Mouse (Mus musculus): ENCODE results near the gene Hsbp1. TPM values are rescaled to one million over a fixed set of nuclear protein-coding genes. Genes with fewer than 3 reads are reported as not detected.
A peak's percentile ranks its signal among the peaks of the same experiment; 100 is the strongest.
"Not testable (repeated sequence)": the region's sequence is repeated elsewhere in the genome, so short reads cannot be mapped to it uniquely, and the experiment has no call there.

Hsbp1 gene
- polyA plus RNA-seq, 1 experiment from 2014 or later: 303 TPM

DNA sequence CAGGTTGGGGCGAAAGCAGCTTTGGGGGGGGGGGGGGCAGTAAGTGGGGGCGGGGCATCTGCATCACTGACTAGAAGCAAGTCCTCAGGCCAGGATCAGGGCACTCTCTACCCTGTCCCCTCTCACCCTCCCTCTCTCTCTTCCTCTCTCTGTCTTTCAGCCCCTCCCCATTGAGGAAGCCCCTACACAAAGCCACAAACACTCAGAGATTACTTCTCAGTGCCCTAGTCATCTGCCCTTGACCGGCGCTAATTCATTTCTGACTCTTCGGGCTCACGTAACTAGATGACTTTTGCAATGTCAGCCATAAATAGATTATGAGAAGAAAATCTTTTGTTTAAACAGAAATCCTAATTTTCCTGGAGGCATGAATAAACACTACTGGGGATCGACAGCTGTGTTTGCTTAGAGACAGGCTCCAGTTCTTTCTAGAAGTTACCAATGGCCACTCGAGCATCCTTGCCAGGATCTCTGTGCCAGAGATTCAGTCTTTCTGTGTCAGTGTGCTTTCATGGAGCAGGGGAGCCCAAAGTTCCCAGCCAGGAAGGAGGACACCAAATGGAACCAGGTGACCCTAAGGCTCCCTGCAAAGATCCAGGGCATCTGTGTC, 16.5 kb downstream of the Hsbp1 start:
- Histone ChIP-seq H3K27ac (ENCODE audit: low read depth) (no peak overlapping the region), H3K9ac (ENCODE audit: low read length) (no peak overlapping the region), H3K4me2 (ENCODE audit: low read length) (no peak overlapping the region), H3K27me3 (replicated peaks; ENCODE audit: control insufficient read depth, insufficient read depth, low read length) (no peaks in the 10 kb centered on the region), H3K36me3 (ENCODE audit: control insufficient read depth, insufficient read depth, low read length) (no peaks in the 10 kb centered on the region), H3K9me3 (ENCODE audit: control insufficient read depth, low read length) (no peaks in the 10 kb centered on the region), H3K4me3 (ENCODE audit: low read depth, low read length) (no peak overlapping the region), H3K4me1 (replicated peaks; ENCODE audit: control insufficient read depth, insufficient read depth, low read length) (peaks cover 6% of the 10 kb centered on the region; the same call in 1 of the 2 replicates)
- no peak for ATAC-seq (replicated peaks; ENCODE audit: low FRiP score, low TSS enrichment, low read depth)
- 33% methylated on average over 8 of the region's 8 CpGs for WGBS
- no peak for DNase-seq (ENCODE audit: low spot score)

DNA sequence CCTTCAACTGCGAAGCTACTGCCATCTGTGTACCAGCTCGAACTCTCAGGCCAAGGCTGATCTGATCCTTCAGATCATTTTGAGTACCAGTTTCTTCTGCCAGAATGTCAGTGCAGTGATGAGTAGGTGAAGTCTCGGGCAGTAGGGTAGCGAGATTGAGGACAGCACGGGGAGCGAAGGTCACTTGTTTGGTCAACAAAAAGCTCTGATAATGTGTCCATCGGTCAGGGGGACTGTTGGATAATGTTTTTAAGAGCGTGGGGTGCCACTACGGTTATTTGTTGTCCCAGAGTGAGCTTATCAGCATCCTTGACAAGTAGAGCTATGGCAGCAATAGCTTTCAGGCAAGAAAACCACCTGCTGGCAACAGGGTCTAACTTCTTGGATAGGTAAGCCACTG, 30.4 kb downstream of the Hsbp1 start:
- H3K9me3 ChIP-seq (ENCODE audit: control insufficient read depth, low read length); H3K4me2 ChIP-seq (ENCODE audit: low read length); H3K4me3 ChIP-seq (ENCODE audit: low read depth, low read length); H3K27me3 ChIP-seq (replicated peaks; ENCODE audit: control insufficient read depth, insufficient read depth, low read length); ATAC-seq (replicated peaks; ENCODE audit: low FRiP score, low TSS enrichment, low read depth); DNase-seq (ENCODE audit: low spot score); H3K36me3 ChIP-seq (ENCODE audit: control insufficient read depth, insufficient read depth, low read length); H3K27ac ChIP-seq (ENCODE audit: low read depth); H3K4me1 ChIP-seq (replicated peaks; ENCODE audit: control insufficient read depth, insufficient read depth, low read length); H3K9ac ChIP-seq (ENCODE audit: low read length): not testable (repeated sequence)
- WGBS: 78% methylated on average over 9 of the region's 9 CpGs

DNA sequence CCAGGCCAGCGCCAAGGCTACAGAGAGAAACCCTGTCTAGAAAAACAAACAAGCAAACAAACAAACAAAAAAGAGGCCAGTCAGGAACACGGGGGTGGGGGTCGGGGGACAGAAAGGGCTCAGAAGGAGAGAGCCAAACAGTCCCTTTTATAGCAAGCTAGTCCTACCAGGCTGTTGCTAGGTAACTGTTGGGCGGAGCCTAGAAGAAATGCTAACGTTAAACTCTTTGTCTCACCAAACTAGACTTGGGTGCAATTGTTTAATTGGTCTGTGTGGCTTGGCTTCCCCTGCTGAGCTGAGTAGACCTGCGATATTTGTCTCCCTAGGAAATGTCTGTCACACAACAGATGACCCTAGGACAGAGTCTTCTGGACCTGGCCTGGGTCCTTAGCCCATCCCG, 34.2 kb downstream of the Hsbp1 start:
- no peak for DNase-seq (ENCODE audit: low spot score)
- Histone ChIP-seq H3K4me2 (ENCODE audit: low read length) (no peak overlapping the region), H3K36me3 (ENCODE audit: control insufficient read depth, insufficient read depth, low read length) (no peaks in the 10 kb centered on the region), H3K27me3 (replicated peaks; ENCODE audit: control insufficient read depth, insufficient read depth, low read length) (no peaks in the 10 kb centered on the region), H3K27ac (ENCODE audit: low read depth) (no peak overlapping the region), H3K4me3 (ENCODE audit: low read depth, low read length) (no peak overlapping the region), H3K4me1 (replicated peaks; ENCODE audit: control insufficient read depth, insufficient read depth, low read length) (no peaks in the 10 kb centered on the region), H3K9ac (ENCODE audit: low read length) (no peak overlapping the region), H3K9me3 (ENCODE audit: control insufficient read depth, low read length) (no peaks in the 10 kb centered on the region)
- 67% methylated on average over 7 of the region's 7 CpGs for WGBS
- ATAC-seq (replicated peaks; ENCODE audit: low FRiP score, low TSS enrichment, low read depth): no peak

DNA sequence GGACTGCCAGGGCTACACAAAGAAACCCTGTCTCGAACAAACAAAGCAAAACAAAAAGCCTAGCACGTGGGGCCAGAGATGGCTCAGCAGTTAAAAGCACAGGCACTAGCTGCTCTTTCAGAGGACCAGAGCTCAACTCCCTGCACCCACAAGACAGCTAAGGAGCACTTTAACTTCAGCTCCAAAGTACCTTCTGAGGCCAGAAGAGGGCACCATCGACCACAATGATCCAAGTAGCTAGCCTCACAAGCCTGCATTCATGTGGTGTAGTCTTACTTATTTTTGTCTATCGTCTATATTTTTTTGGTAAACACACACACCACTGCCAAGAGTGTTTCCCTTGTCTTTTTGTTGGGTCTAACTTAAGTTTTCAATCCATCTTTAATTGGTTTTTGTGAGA, 36.3 kb downstream of the Hsbp1 start:
- Histone ChIP-seq H3K9ac (ENCODE audit: low read length) (no peak overlapping the region), H3K27me3 (replicated peaks; ENCODE audit: control insufficient read depth, insufficient read depth, low read length) (no peaks in the 10 kb centered on the region), H3K27ac (ENCODE audit: low read depth) (no peak overlapping the region), H3K4me1 (replicated peaks; ENCODE audit: control insufficient read depth, insufficient read depth, low read length) (no peaks in the 10 kb centered on the region), H3K4me3 (ENCODE audit: low read depth, low read length) (no peak overlapping the region), H3K4me2 (ENCODE audit: low read length) (no peak overlapping the region), H3K36me3 (ENCODE audit: control insufficient read depth, insufficient read depth, low read length) (no peaks in the 10 kb centered on the region), H3K9me3 (ENCODE audit: control insufficient read depth, low read length) (no peaks in the 10 kb centered on the region)
- WGBS: 40% methylated on average over 4 of the region's 4 CpGs
- DNase-seq (ENCODE audit: low spot score) (peak; percentile 50), ATAC-seq (replicated peaks; ENCODE audit: low FRiP score, low TSS enrichment, low read depth) (no peak)

DNA sequence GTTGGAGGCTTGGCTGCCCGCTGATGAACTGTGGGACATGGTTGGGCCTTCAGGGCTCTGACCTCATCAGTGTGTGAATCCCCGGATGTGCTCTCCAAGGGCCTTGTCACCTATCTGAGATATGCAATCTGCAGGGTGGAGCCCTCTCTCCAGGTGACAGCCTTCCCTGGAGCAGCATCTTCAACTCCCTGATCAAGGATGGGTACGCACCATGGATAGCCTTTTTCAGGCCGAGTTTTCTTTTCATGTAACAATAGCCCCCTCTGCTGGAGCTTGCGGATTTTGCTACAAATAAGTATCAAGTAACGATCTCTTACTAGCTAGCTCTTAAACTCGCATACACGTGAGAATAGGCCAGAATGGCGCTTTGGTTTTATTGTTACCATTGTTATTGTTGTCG, 40.2 kb downstream of the Hsbp1 start:
- H3K9me3 ChIP-seq (ENCODE audit: control insufficient read depth, low read length): no peaks in the 10 kb centered on the region
- H3K27ac ChIP-seq (ENCODE audit: low read depth): no peak overlapping the region
- no peak overlapping the region for H3K4me2 ChIP-seq (ENCODE audit: low read length)
- no peaks in the 10 kb centered on the region for H3K27me3 ChIP-seq (replicated peaks; ENCODE audit: control insufficient read depth, insufficient read depth, low read length)
- H3K36me3 ChIP-seq (ENCODE audit: control insufficient read depth, insufficient read depth, low read length): no peaks in the 10 kb centered on the region
- 0 out of 2 replicates have a peak, but pooled peaks have one; percentile 32 for ATAC-seq (replicated peaks; ENCODE audit: low FRiP score, low TSS enrichment, low read depth)
- WGBS: 20% methylated on average over 10 of the region's 10 CpGs
- H3K9ac ChIP-seq (ENCODE audit: low read length): no peak overlapping the region
- H3K4me3 ChIP-seq (ENCODE audit: low read depth, low read length): no peak overlapping the region
- no peaks in the 10 kb centered on the region for H3K4me1 ChIP-seq (replicated peaks; ENCODE audit: control insufficient read depth, insufficient read depth, low read length)
- DNase-seq (ENCODE audit: low spot score): peak; percentile 88

DNA sequence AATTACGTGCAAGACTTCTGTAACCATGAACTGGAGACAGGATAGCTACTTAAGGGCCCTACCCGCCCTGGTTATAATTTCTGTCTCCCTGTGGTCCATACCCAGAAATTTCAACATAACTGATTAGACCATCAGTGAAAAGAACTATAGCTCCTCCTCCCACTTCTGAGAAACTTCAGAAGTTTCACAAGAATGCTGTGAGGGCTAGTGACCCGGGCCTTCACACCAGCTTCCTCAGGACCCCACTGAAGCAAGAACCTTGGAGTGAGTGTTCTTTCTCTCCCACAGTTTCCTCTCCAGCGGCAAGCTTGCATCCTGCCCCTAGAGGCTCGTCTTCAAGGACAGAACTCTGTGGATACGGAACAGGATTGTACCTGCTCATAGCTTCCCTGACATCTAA, 41.6 kb downstream of the Hsbp1 start:
- no peak for ATAC-seq (replicated peaks; ENCODE audit: low FRiP score, low TSS enrichment, low read depth)

DNA sequence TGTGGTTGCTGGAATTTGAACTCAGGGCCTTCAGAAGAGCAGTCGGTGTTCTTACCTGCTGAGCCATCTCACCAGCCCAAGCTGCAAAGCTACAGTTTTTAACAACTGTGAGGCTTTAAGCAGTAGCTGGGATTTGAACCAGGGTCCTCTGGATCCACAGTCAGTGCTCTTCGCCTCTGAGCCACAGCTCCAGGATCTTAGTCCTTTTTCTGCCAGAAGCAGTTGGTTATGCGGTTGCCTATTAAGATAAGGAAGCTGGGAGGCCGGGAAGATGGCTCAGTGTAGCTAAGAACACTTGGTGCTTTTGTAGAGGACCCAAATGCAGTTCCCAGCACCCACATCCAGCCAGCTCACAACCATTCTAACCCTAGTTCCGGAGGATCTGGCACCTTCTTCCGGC, 42.7 kb downstream of the Hsbp1 start:
- 74% methylated on average over 6 of the region's 6 CpGs for WGBS
- Histone ChIP-seq H3K36me3 (ENCODE audit: control insufficient read depth, insufficient read depth, low read length) (no peaks in the 10 kb centered on the region), H3K9me3 (ENCODE audit: control insufficient read depth, low read length) (no peaks in the 10 kb centered on the region), H3K4me2 (ENCODE audit: low read length) (no peak overlapping the region), H3K4me1 (replicated peaks; ENCODE audit: control insufficient read depth, insufficient read depth, low read length) (no peaks in the 10 kb centered on the region), H3K27ac (ENCODE audit: low read depth) (no peak overlapping the region), H3K4me3 (ENCODE audit: low read depth, low read length) (no peak overlapping the region), H3K27me3 (replicated peaks; ENCODE audit: control insufficient read depth, insufficient read depth, low read length) (no peaks in the 10 kb centered on the region), H3K9ac (ENCODE audit: low read length) (no peak overlapping the region)
- ATAC-seq (replicated peaks; ENCODE audit: low FRiP score, low TSS enrichment, low read depth): no peak
- DNase-seq (ENCODE audit: low spot score): no peak

More for the DNA sequence above, 41.6 kb downstream of the Hsbp1 start:
- Histone ChIP-seq H3K4me2 (ENCODE audit: low read length) (no peak overlapping the region), H3K27ac (ENCODE audit: low read depth) (no peak overlapping the region), H3K9ac (ENCODE audit: low read length) (no peak overlapping the region), H3K4me1 (replicated peaks; ENCODE audit: control insufficient read depth, insufficient read depth, low read length) (no peaks in the 10 kb centered on the region), H3K36me3 (ENCODE audit: control insufficient read depth, insufficient read depth, low read length) (no peaks in the 10 kb centered on the region), H3K9me3 (ENCODE audit: control insufficient read depth, low read length) (no peaks in the 10 kb centered on the region), H3K27me3 (replicated peaks; ENCODE audit: control insufficient read depth, insufficient read depth, low read length) (no peaks in the 10 kb centered on the region), H3K4me3 (ENCODE audit: low read depth, low read length) (no peak overlapping the region)
- WGBS: 71% methylated on average over 6 of the region's 6 CpGs
- DNase-seq (ENCODE audit: low spot score): no peak

DNA sequence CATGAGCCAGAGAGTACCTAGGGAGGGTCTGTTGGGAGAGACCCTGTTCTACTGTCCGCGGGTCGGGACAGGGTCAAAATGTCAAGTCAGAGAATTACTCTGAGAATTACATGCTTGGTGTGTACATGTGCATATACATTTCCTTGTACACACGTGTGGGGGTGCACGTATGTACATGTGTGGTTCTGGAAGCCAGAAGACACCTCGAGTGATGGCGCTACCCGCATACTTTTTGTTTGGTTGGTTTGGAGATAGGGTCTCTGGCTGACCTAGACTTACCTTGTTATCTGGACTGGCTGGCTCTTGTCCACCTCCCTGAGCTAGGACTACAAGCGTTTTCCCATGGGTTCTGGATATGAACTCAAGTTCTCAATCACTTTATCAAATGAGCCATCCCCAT, 49.8 kb downstream of the Hsbp1 start:
- 74% methylated on average over 9 of the region's 9 CpGs for WGBS

DNA sequence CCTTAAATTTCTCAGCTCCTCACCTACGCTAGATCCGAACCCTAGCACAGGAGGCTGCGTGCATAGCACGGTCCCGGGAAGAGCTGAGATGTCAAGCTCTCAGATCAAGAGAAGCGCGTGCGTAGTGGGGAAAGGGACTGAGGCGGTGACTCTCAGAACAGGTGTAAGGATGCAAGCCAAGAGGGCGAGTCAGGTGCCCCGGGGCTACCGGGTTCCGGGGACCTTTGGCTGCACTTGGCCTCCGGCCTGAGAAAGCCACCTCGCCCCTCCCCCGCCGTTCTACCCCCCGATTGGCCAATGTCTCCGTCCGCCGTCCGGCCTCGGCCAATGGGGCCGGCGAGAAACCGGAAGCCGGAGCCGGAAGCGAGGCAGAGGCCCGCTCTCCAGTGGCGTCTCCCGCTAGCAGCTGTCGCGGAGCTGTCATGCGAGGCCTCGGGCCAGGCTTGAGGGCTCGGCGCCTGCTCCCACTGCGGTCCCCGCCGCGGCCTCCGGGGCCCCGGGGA, 50.3 kb downstream of the Hsbp1 start, which contains the start of gene Mlycd:
Gene Mlycd (plus strand): TSS at position 355 of the 503 bp plus-strand sequence.
- Histone ChIP-seq H3K4me1 (replicated peaks; ENCODE audit: control insufficient read depth, insufficient read depth, low read length) (peaks cover 5% of the 10 kb centered on the region), H3K36me3 (ENCODE audit: control insufficient read depth, insufficient read depth, low read length) (no peaks in the 10 kb centered on the region), H3K9ac (ENCODE audit: low read length) (peak within 1 kb of the TSS; percentile 76), H3K9me3 (ENCODE audit: control insufficient read depth, low read length) (no peaks in the 10 kb centered on the region), H3K27ac (ENCODE audit: low read depth) (peak within 1 kb of the TSS; percentile 76), H3K4me2 (ENCODE audit: low read length) (peak within 1 kb of the TSS; percentile 99), H3K4me3 (ENCODE audit: low read depth, low read length) (peak within 1 kb of the TSS; percentile 76), H3K27me3 (replicated peaks; ENCODE audit: control insufficient read depth, insufficient read depth, low read length) (no peaks in the 10 kb centered on the region)
- ATAC-seq (replicated peaks; ENCODE audit: low FRiP score, low TSS enrichment, low read depth) (peak; percentile 92), DNase-seq (ENCODE audit: low spot score) (peak; percentile 91)
- 3% methylated on average over 44 of the region's 44 CpGs for WGBS

More for the DNA sequence above, 49.8 kb downstream of the Hsbp1 start:
- H3K9me3 ChIP-seq (ENCODE audit: control insufficient read depth, low read length): no peaks in the 10 kb centered on the region
- ATAC-seq (replicated peaks; ENCODE audit: low FRiP score, low TSS enrichment, low read depth): peak; percentile 38
- H3K9ac ChIP-seq (ENCODE audit: low read length): peak overlapping the region; percentile 76
- no peaks in the 10 kb centered on the region for H3K36me3 ChIP-seq (ENCODE audit: control insufficient read depth, insufficient read depth, low read length)
- peak overlapping the region; percentile 76 for H3K4me3 ChIP-seq (ENCODE audit: low read depth, low read length)
- no peaks in the 10 kb centered on the region for H3K27me3 ChIP-seq (replicated peaks; ENCODE audit: control insufficient read depth, insufficient read depth, low read length)
- DNase-seq (ENCODE audit: low spot score): peak; percentile 60
- H3K27ac ChIP-seq (ENCODE audit: low read depth): no peak overlapping the region
- peak overlapping the region; percentile 99 for H3K4me2 ChIP-seq (ENCODE audit: low read length)
- H3K4me1 ChIP-seq (replicated peaks; ENCODE audit: control insufficient read depth, insufficient read depth, low read length): peaks cover 5% of the 10 kb centered on the region
